Mouse (Mus musculus) megakaryocyte progenitor cell, adult 5-6 weeks (primary cell): Measurements from ENCODE around the gene Fam83f. TPM values are rescaled to one million over a fixed set of nuclear protein-coding genes. Genes with fewer than 3 reads are reported as not detected.

Experiments
- ATAC-seq: replicated peaks from 2 replicates; pipeline ENCODE4 v1.8.0; 2016; ENCODE audit warnings: mild to moderate bottlenecking, moderate TSS enrichment, inconsistent platforms; ENCODE audit not compliant: poor library complexity
- total RNA-seq, 2 experiments: library from RNA; stranded (forward) in 1 of 2; stranded (reverse) in 1 of 2; fragments of 157-497, 149-512 nt in 1 of 2; fragments of 200-1000 nt in 1 of 2; gene quantifications; 2 replicates each; pipeline versions ENCODE4 v1.2.3 to v1.2.4; 2015 to 2017

Gene Fam83f
- total RNA-seq, 2 experiments from 2014 or later = 0.05 to 0.42 TPM

DNA sequence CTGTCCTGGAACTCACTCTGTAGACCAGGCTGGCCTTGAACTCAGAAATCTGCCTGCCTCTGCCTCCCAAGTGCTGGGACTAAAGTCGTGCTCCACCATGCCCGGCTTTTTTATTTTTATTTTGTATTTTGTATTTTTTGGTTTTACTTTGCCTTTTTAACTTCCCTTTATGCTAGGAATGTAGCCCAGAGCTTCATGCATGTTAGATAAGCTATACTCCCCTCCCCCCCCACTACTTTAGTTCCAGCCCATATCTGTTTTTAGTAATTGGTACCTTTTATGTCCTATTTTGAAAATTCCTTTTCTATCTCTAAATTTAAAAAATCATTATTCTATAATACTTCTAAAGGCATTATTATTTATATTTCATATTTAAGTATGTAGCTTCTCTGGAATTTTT is 66.6 kb downstream of the Fam83f start:
- no peak for ATAC-seq

DNA sequence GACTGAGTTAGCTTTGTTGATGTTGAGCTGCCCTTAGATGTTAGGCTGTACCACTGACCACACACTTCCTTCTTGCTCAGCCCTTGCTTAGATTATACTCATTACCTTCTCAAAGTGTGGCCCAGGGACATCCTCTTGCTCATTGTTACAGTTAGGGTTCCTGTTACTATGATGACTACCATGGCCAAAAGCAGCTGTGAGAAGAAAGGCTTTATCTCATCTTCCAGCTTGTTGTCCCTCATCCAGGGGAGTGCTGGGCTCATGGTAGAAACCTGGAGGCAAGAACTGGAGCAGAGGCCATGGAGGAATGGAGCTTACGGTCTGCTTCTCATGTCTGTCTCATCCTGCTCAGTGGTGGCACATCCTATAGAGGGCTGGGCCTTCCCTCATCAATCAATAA is 68.3 kb downstream of the Fam83f start:
- ATAC-seq = no peak

DNA sequence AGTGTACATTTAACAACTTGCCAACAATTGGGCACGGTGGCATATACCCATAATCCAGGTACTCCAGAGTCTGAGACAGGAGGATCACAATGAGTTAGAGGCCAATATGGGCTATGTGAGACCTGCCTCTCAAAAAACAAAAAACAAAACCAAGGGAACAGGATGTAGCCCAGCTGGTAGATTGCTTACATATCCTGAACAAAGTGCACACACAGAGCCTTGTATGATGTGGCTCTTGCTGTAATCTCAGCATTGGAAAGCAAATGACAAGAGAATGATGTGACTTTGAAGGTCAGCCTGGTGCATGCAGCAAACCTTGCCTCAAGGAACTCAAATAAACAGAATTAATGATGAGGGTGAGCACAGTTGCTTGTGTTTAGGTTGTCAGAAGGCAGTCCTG is 70.2 kb downstream of the Fam83f start:
- no peak for ATAC-seq

DNA sequence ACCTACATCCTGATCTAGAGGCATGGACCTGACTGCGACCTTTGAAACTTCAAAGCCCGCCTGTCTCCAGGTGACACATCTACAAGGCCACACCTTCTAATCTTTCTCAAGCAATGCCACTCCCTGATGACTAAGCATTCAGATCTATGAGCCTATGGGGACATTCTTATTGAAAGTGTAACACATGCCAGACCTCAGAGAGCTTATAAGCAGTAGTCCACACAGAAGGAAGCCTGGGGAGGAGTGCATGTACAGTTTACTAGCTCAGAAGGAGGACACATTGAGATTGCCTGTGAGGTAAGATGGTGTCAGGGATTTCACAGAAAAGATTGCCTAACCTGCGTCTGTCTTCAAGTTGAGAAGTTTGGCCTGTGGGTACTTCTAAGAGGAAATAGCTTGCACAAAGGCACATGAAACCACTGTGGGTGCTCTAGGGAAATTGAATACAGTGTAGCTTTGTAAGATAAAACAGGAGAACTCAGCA is 71.4 kb downstream of the Fam83f start:
- ATAC-seq = peak; percentile 74

GRCm38 (mm10) chr15:80743606-80744005 is 72.0 kb downstream of the Fam83f start:
- ATAC-seq = no peak

GRCm38 (mm10) chr15:80744667-80745422 is 73.2 kb downstream of the Fam83f start:
- ATAC-seq = peak; percentile 30

DNA sequence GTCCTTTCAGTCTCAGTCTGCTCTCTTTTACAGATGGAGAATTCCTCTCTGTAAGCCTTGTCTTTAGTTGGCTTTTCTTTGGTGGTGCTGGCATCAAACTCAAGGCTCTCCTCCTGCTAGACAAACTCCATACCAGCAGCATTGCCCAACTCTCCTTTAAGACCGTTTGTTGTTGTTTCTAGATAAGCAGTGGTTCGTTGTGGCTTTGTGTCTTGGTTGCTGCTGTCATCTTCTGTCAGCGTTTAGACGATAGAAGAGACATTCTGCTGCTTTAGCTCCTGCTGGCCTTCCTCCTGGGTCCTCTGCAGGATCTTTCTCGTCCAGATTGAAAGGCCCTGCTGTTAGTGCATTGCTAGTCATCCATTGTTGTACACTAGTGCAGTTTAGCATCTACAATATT is 77.3 kb downstream of the Fam83f start:
- peak; percentile 79 for ATAC-seq

Other genes starting within 250 kb of the Fam83f start
- not detected in 2 replicates for gene Enthd1, start 106.7 kb upstream of the Fam83f start, total RNA-seq (2015)
- gene Enthd1, start 106.7 kb upstream of the Fam83f start, total RNA-seq (2017) = not detected in 2 replicates
- gene Grap2, start 99.3 kb upstream of the Fam83f start, total RNA-seq (2015) = 0.05 and 1.2 TPM in 2 replicates
- gene Grap2, start 99.3 kb upstream of the Fam83f start, total RNA-seq (2017) = 1.5 and 1.8 TPM in 2 replicates
- gene Tnrc6b, start 39.5 kb downstream of the Fam83f start, total RNA-seq (2015) = 41.8 and 46.5 TPM in 2 replicates
- 46.6 and 59.3 TPM in 2 replicates for gene Tnrc6b, start 39.5 kb downstream of the Fam83f start, total RNA-seq (2017)